Mouse (Mus musculus) kidney, adult 2 months (tissue): Measurements from ENCODE around the gene Prss27.

Experiments used
- CTCF ChIP-seq: fragments of 200-500 bp; conservative IDR thresholded peaks from 2 replicates; pipeline ENCODE4 v1.5.1; 2011; ENCODE audit warnings: low read depth, mild to moderate bottlenecking, control low read depth, low read length, moderate library complexity, mixed read lengths; ENCODE audit not compliant: insufficient read depth, insufficient read length
- POLR2A ChIP-seq: fragments of 200-500 bp; IDR thresholded peaks from one replicate; pipeline ENCODE4 v1.6.1; 2011; ENCODE audit warnings: low read depth, low read length, control low read depth

GRCm38 (mm10) chr17:23998383-23998782 is 39.6 kb upstream of the Prss27 start:
- TF ChIP-seq POLR2A (no peak), CTCF (no peak)
